Mouse (Mus musculus) small intestine, adult 2 months (tissue): ENCODE results near the gene Rbfox1. TPM values are rescaled to one million over a fixed set of nuclear protein-coding genes. Genes with fewer than 3 reads are reported as not detected.

Experiments
- H3K27ac ChIP-seq: fragments of 200-500 bp; 2 replicates; pipeline ENCODE4 v1.5.1; 2012; ENCODE audit warnings: low read depth, low read length, control low read depth, inconsistent platforms; ENCODE audit not compliant: insufficient read depth
- H3K27me3 ChIP-seq: fragments of 200-500 bp; 2 replicates; pipeline ENCODE4 v1.6.1; 2012; ENCODE audit warnings: mild to moderate bottlenecking, moderate library complexity, low read length, inconsistent platforms; ENCODE audit not compliant: control insufficient read depth, insufficient read depth
- H3K36me3 ChIP-seq: fragments of 200-500 bp; 2 replicates; pipeline ENCODE4 v1.6.1; 2012; ENCODE audit warnings: mild to moderate bottlenecking, low read length, control low read depth, inconsistent platforms; ENCODE audit not compliant: control insufficient read depth, insufficient read depth
- H3K4me1 ChIP-seq: fragments of 200-500 bp; 2 replicates; pipeline ENCODE4 v1.6.1; 2012; ENCODE audit warnings: low read length, inconsistent platforms, mixed read lengths; ENCODE audit not compliant: control insufficient read depth, insufficient read depth, insufficient read length
- H3K4me3 ChIP-seq: fragments of 200-500 bp; 2 replicates; pipeline ENCODE4 v1.5.1; 2012; ENCODE audit warnings: low read depth, mild to moderate bottlenecking, control low read depth, inconsistent platforms, low read length, moderate library complexity
- CTCF ChIP-seq: fragments of 200-500 bp; IDR thresholded peaks from 2 replicates; pipeline ENCODE4 v1.5.1; 2012; ENCODE audit warnings: low read depth, mild to moderate bottlenecking, control low read depth, inconsistent platforms, low read length, moderate library complexity, mixed read lengths; ENCODE audit not compliant: insufficient replicate concordance, insufficient read length; ENCODE audit errors: extremely low read depth
- POLR2A ChIP-seq: fragments of 200-500 bp; IDR thresholded peaks from 2 replicates; pipeline ENCODE4 v1.6.1; 2012; ENCODE audit warnings: low read depth, mild to moderate bottlenecking, control low read depth, inconsistent platforms, low read length, moderate library complexity
- WGBS: fragments of 180-500 bp; shearing (Covaris S2); methylation state at CpG from one replicate; pipeline ENCODE4 v1.1.7; 2018; 5-methylcytosine and 5-hydroxymethylcytosine counted together
- polyA plus RNA-seq: library from polyadenylated mRNA; depleted of rRNA; stranded (reverse); fragments of >200 nt; gene quantifications from 2 replicates; pipeline ENCODE4 v1.2.3, GENCODE M21; 2012

Rbfox1 gene
- polyA plus RNA-seq, 1 experiment = 0.72 TPM

DNA sequence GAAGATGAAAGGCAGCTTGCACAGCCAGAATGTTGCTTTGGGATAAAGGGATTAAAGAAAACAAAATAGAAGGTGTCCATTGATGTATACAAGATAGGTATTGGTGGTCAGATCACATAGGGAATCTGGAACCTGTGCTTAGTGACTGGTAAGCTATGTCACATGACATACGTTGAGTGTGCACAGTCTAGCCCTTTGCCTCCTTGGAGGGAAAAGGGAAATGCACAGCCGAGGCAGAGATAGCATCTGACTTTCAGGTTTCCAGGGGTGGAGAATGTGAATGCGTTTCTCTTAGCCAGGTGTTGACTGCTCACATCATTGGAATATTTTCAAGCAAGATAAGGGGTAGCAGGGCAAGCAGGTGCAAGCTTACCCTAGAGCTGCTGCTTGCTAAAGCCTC, 1230.8 kb downstream of the Rbfox1 start:
- Histone ChIP-seq H3K36me3 (no peaks in the 10 kb centered on the region), H3K27me3 (no peaks in the 10 kb centered on the region), H3K27ac (no peak overlapping the region), H3K4me3 (no peak overlapping the region), H3K4me1 (no peaks in the 10 kb centered on the region)
- TF ChIP-seq CTCF (no peak), POLR2A (no peak)
- WGBS = 43% methylated on average over 3 of the region's 3 CpGs

DNA sequence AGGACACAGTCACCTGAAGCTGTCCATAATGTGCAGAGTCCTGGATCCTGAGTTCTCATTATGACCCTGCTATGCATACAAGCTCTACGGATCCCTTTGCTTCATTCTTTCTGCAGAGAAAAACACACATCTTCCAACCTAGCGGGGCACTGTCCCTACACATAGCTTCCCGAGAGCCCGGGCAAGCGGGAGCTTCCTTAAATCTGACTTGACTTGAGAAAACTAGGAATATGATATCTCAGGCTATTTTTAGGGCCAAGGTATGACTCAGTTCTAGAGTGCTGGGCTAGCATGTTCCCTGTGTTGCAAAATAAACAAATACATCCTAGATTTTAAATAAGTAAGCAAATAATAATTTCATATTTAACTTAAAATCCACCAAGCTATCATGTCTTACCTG, 1244.4 kb downstream of the Rbfox1 start:
- no peaks in the 10 kb centered on the region for H3K36me3 ChIP-seq
- no peak overlapping the region for H3K27ac ChIP-seq
- TF ChIP-seq CTCF = no peak
- no peak for TF ChIP-seq POLR2A
- H3K4me3 ChIP-seq = no peak overlapping the region
- H3K27me3 ChIP-seq = no peaks in the 10 kb centered on the region
- H3K4me1 ChIP-seq = no peaks in the 10 kb centered on the region
- WGBS = 87% methylated on average over 5 of the region's 5 CpGs

DNA sequence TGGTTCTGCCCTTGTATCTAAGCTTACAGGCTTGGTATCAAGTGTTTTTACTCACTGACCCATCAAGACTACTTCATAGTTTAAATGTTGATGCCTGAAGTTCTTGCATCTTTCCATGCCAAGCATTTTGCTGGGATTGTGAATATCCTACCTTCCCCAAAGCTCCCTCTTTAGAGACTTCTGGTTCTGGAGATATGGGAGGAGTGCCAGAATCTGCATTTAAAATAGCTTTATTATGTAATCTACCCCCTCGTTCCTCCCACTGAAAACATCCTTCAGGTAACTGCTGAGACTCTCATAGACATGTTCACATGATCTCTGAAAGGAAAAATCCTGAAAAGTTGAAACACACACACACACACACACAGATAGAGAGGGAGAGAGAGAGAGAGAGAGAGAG, 1247.3 kb downstream of the Rbfox1 start:
- no peak for TF ChIP-seq POLR2A
- no peak for TF ChIP-seq CTCF
- 53% methylated on average over 1 of the region's 1 CpGs for WGBS
- H3K27me3 ChIP-seq = no peaks in the 10 kb centered on the region
- H3K4me3 ChIP-seq = no peak overlapping the region
- no peak overlapping the region for H3K27ac ChIP-seq
- no peaks in the 10 kb centered on the region for H3K36me3 ChIP-seq
- H3K4me1 ChIP-seq = no peaks in the 10 kb centered on the region

DNA sequence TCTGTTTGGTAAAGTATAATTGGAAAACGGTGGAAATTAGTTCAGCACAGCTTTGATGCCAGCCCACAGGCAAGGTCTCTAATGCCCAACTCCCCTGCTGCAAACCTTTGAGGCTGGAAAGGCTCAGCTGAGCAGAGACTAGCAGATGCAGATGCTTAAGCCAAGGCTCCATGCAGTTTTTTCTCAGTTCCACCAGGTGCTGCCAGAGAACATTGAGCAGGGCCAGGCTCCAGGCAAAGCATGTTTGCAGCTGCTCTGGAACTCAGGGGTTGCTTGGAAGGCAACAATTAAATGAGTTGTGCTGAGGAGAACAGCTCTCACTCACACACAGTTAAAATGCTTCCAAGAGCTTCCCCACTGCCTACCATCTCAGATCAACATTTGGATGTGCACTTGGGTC, 1251.8 kb downstream of the Rbfox1 start:
- H3K4me1 ChIP-seq = no peaks in the 10 kb centered on the region
- no peak overlapping the region for H3K4me3 ChIP-seq
- H3K27ac ChIP-seq = no peak overlapping the region
- no peaks in the 10 kb centered on the region for H3K27me3 ChIP-seq
- WGBS = 63% methylated on average over 1 of the region's 1 CpGs
- TF ChIP-seq POLR2A = no peak
- no peak for TF ChIP-seq CTCF
- no peaks in the 10 kb centered on the region for H3K36me3 ChIP-seq

DNA sequence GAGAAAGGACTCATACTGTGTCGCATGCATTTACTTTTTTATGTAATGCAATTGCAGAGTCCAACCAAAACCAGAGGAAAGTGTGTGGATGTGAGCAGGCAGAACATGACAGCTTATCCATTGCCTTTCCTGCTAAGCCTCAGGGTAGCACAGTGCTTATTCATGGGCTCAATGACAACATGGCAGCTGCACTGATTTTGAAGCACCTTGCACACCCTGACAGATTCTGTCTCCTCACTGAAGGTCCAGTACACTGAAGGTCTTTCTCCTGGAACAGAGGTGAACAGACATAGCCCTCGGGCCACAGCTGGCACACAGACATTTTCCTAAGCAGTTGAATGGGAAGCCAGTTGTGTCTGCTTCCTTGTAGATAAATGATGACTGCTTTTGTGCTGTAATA, 1254.3 kb downstream of the Rbfox1 start:
- H3K4me1 ChIP-seq = no peaks in the 10 kb centered on the region
- 87% methylated on average over 2 of the region's 2 CpGs for WGBS
- TF ChIP-seq POLR2A = no peak
- no peak for TF ChIP-seq CTCF
- H3K27me3 ChIP-seq = no peaks in the 10 kb centered on the region
- H3K27ac ChIP-seq = no peak overlapping the region
- no peaks in the 10 kb centered on the region for H3K36me3 ChIP-seq
- no peak overlapping the region for H3K4me3 ChIP-seq

DNA sequence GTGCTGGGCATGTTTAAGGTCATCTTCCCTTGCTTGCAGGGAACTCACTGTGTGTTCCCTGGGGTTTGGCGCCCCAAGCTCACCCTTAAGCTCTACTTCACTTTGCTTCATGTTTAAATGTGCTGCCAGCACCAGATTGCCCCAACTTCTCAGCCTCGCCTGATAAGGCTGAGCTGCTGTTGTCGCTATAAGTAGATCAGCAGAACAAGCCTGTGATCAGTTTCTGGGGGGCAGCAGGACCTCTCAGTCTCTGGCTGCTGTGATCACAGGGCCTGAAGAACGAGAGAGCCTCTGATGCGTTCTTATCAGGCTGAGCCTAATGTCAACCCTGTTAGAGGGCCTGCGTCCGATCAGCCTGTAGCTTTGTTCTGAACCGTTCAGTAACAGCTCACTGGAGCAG, 1255.8 kb downstream of the Rbfox1 start:
- no peaks in the 10 kb centered on the region for H3K36me3 ChIP-seq
- H3K27me3 ChIP-seq = no peaks in the 10 kb centered on the region
- no peak for TF ChIP-seq POLR2A
- TF ChIP-seq CTCF = no peak
- 72% methylated on average over 8 of the region's 8 CpGs for WGBS
- H3K4me1 ChIP-seq = no peaks in the 10 kb centered on the region
- no peak overlapping the region for H3K4me3 ChIP-seq
- H3K27ac ChIP-seq = no peak overlapping the region

DNA sequence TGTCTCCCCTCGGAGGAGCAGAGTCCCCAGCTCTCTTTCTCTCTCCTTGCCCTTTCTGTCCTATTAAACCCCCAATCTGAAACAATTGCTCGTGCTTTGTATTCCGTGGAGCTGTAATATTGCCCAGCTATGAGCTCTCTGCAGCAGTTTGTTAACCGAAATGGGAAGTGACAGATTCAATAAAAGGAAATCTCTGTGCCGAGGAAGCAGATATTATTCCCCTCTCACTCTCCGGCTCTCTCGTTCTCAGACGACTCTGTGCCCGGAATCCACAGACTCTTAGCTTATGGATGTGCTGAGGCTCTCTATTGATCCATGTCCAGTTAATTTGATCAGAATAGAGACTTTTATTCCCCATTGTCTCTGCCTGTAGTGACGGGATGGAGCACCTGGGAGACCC, 1260.3 kb downstream of the Rbfox1 start:
- Histone ChIP-seq H3K27me3 (no peaks in the 10 kb centered on the region), H3K36me3 (no peaks in the 10 kb centered on the region), H3K27ac (no peak overlapping the region), H3K4me1 (no peaks in the 10 kb centered on the region), H3K4me3 (no peak overlapping the region)
- WGBS = 83% methylated on average over 10 of the region's 10 CpGs
- no peak for TF ChIP-seq CTCF
- no peak for TF ChIP-seq POLR2A

DNA sequence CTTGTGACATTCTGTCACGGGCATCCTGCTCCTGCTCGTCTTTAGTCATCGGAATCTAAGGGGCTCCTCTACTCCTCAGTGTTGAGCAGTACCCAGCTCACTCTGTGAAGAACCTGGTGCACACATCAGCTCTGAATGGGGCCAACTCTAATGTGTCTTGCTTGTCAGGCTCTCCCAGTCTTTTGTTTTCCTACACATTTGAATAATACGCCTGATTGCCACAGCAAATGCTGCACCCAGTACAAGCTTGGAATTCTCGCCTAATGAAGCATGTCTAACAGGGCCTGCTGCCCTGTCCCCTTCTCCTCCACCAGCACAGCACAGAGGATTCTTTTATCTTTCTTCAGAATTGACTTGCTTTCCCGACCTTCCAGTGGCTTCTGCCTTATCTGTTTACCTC, 1261.3 kb downstream of the Rbfox1 start:
- H3K4me1 ChIP-seq = no peaks in the 10 kb centered on the region
- no peaks in the 10 kb centered on the region for H3K27me3 ChIP-seq
- no peak overlapping the region for H3K27ac ChIP-seq
- TF ChIP-seq POLR2A = no peak
- no peak for TF ChIP-seq CTCF
- no peaks in the 10 kb centered on the region for H3K36me3 ChIP-seq
- WGBS = 56% methylated on average over 6 of the region's 6 CpGs
- H3K4me3 ChIP-seq = no peak overlapping the region
